Comparison of ENCODE assay signal across 9 mouse cellular contexts in the genomic region with DNA sequence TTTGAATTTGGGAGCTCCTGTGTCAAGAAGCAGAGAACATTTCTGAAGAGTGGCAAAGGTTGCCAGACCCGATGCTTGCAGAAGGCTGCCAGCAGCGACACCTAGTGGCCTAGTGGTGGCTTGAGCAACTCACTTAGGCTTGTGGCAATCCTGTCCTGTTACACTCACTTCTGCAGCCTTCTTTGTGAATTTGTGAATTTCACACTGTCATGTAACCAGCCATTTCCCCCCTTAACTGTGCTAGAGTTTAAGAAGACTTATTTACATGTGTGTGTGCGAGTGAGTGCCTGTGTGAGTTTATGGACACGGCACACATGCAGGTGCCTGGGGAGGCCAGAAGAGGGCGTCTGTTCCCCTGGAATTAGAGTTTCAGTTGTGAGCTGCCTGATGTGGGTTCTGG. TPM values are rescaled to one million over a fixed set of nuclear protein-coding genes. Genes with fewer than 3 reads are reported as not detected.
DNase-seq lines count a peak whose midpoint lies in the region; ATAC-seq and TF ChIP-seq lines count a peak whose summit lies in the region.
"Had no signal": no experiment of that assay in that cellular context is flagged by ENCODE, and none has a peak within 500 bp of the region (broad histone marks: within the 10 kb centered on the region; RNA-seq: fewer than 3 reads in every experiment).

No protein-coding gene starts in this region.

- no peak overlapping the region for H3K4me2 ChIP-seq in heart, embryonic 12.5 days
- H3K4me2 ChIP-seq in stomach, embryonic 16.5 days (ENCODE audit: low read depth, low read length), result no peak overlapping the region
- H3K4me2 ChIP-seq: embryonic facial prominence, embryonic 12.5 days had no signal

- H3K79me2 ChIP-seq in heart, adult 2 months (replicated peaks; ENCODE audit: control insufficient read depth, insufficient read depth, low read length), result no peaks in the 10 kb centered on the region

- peak; percentile 79 to 80 for DNase-seq in heart, adult 2 months
- peak; percentile 92 for DNase-seq in adrenal gland, postnatal 14 days
- DNase-seq in embryo, embryonic 11 days, result peak; percentile 89
- peak; percentile 78 to 88 for DNase-seq in heart, postnatal 36 days
- DNase-seq in left cerebral cortex, postnatal 10 days (ENCODE audit: extremely low spot score in 1 of 2, low spot score in 2 of 2), result peak; percentile 77 to 88
- peak; percentile 75 to 78 for DNase-seq in natural killer cell, adult 2 months (ENCODE audit: low spot score in 2 of 2)

- no peak for ATAC-seq in heart, embryonic 12.5 days (ENCODE audit: insufficient number of reproducible peaks, low FRiP score)
- ATAC-seq in stomach, embryonic 16.5 days (ENCODE audit: insufficient read depth, low FRiP score), result peak; percentile 58; the same call in 1 of the 2 replicates

- H3K9ac ChIP-seq in heart, adult 2 months (ENCODE audit: low read depth, low read length), result no peak overlapping the region
- H3K9ac ChIP-seq in heart, embryonic 12.5 days, result no peak overlapping the region
- no peak overlapping the region for H3K9ac ChIP-seq in stomach, embryonic 16.5 days (ENCODE audit: low read length)
- H3K9ac ChIP-seq: embryonic facial prominence, embryonic 12.5 days had no signal

- no peaks in the 10 kb centered on the region for H3K9me3 ChIP-seq in heart, embryonic 12.5 days (replicated peaks)
- H3K9me3 ChIP-seq in stomach, embryonic 16.5 days (replicated peaks; ENCODE audit: control insufficient read depth, low read length), result no peaks in the 10 kb centered on the region
- H3K9me3 ChIP-seq: embryonic facial prominence, embryonic 12.5 days had no signal

- no peak overlapping the region for H3K27ac ChIP-seq in heart, adult 2 months
- no peak overlapping the region for H3K27ac ChIP-seq in heart, embryonic 12.5 days (ENCODE audit: poor library complexity, severe bottlenecking)
- H3K27ac ChIP-seq in stomach, embryonic 16.5 days (ENCODE audit: low read length), result no peak overlapping the region
- H3K27ac ChIP-seq: embryonic facial prominence, embryonic 12.5 days had no signal

- TF ChIP-seq EP300 in heart, adult 2 months (IDR thresholded peaks at IDR 0.05; ENCODE audit: insufficient read depth, low read depth, low read length), result no peak

- H3K4me3 ChIP-seq in heart, adult 2 months, result no peak overlapping the region
- H3K4me3 ChIP-seq in heart, embryonic 12.5 days, result no peak overlapping the region
- H3K4me3 ChIP-seq in stomach, embryonic 16.5 days (replicated peaks; ENCODE audit: low read length), result no peak overlapping the region
- H3K4me3 ChIP-seq: embryonic facial prominence, embryonic 12.5 days had no signal

- TF ChIP-seq POLR2A in heart, adult 2 months (IDR thresholded peaks at IDR 0.05; ENCODE audit: insufficient read depth, low read depth, low read length), result no peak

- H3K36me3 ChIP-seq in heart, adult 2 months (ENCODE audit: control insufficient read depth, insufficient read depth, low read length), result no peaks in the 10 kb centered on the region
- no peaks in the 10 kb centered on the region for H3K36me3 ChIP-seq in heart, embryonic 12.5 days
- no peaks in the 10 kb centered on the region for H3K36me3 ChIP-seq in stomach, embryonic 16.5 days (ENCODE audit: control insufficient read depth, insufficient read depth, low read length)
- H3K36me3 ChIP-seq: embryonic facial prominence, embryonic 12.5 days had no signal

- intact Hi-C loops in heart, adult 2 months (cut with DNase I), result loop anchor here (5.0 kb wide), 1 partner anchor 269 kb away; no protein-coding TSS in a partner anchor
- intact Hi-C loops in heart, postnatal 36 days (cut with DNase I), result loop anchor here (1.0 kb wide), 2 partner anchors 126 to 146 kb away; no protein-coding TSS in a partner anchor
- intact Hi-C loops in left cerebral cortex, postnatal 10 days (cut with DNase I), result no loop called here

- TF ChIP-seq CTCF in heart, adult 2 months (IDR thresholded peaks at IDR 0.05), result peak; percentile 95

- peaks cover 3% of the 10 kb centered on the region; the same call in 1 of the 2 replicates for H3K4me1 ChIP-seq in heart, adult 2 months (ENCODE audit: control insufficient read depth, insufficient read depth, low read length)
- H3K4me1 ChIP-seq in heart, embryonic 12.5 days (replicated peaks), result peaks cover 2% of the 10 kb centered on the region
- 0 out of 2 replicates have a peak, but pooled peaks cover 2% of the 10 kb centered on the region for H3K4me1 ChIP-seq in stomach, embryonic 16.5 days (ENCODE audit: control insufficient read depth, insufficient read depth, low read length)

- WGBS in heart, adult 2 months, result 39% methylated on average over 5 of the region's 5 CpGs
- 36% methylated on average over 5 of the region's 5 CpGs for WGBS in heart, embryonic 12.5 days
- 38% methylated on average over 5 of the region's 5 CpGs for WGBS in stomach, embryonic 16.5 days

- no peaks in the 10 kb centered on the region for H3K27me3 ChIP-seq in heart, adult 2 months (ENCODE audit: control insufficient read depth, insufficient read depth, low read length)
- H3K27me3 ChIP-seq in heart, embryonic 12.5 days (replicated peaks), result peaks cover 19% of the 10 kb centered on the region
- H3K27me3 ChIP-seq in stomach, embryonic 16.5 days (ENCODE audit: control insufficient read depth, insufficient read depth, low read length), result no peaks in the 10 kb centered on the region

RNA-seq across cellular contexts. Expression of a gene that starts 10.9 kb away (rescaled TPM):
- total RNA-seq in heart, adult 2 months (2021), result under 1 TPM; 0.34 to 0.52 TPM
- polyA plus RNA-seq in heart, adult 2 months (2012; rRNA removed), result 1.1 and 9.6 TPM in 2 replicates
- 0.41 and 1.1 TPM in 2 replicates for polyA plus RNA-seq in heart, embryonic 12.5 days (2016; fragmentation: Nextera tagmentation; extraction: Ambion mirVana)
- 0.53 and 0.96 TPM in 2 replicates for total RNA-seq in adrenal gland, postnatal 14 days (2021)
- under 1 TPM; 0.28 to 0.30 TPM for total RNA-seq in heart, postnatal 36 days (2021)
- 10 to 100 TPM; 33.9 to 37.1 TPM for total RNA-seq in left cerebral cortex, postnatal 10 days (2021)
- 1.5 and 1.9 TPM in 2 replicates for polyA plus RNA-seq in stomach, embryonic 16.5 days (2015; fragmentation: Nextera tagmentation; extraction: Ambion mirVana)

RNA-seq across cellular contexts. Expression of a gene that starts 19.2 kb away (rescaled TPM):
- total RNA-seq in heart, adult 2 months (2021), result 1 to 10 TPM; 2.2 to 2.8 TPM
- polyA plus RNA-seq in heart, adult 2 months (2012; rRNA removed), result 4.0 and 7.4 TPM in 2 replicates
- polyA plus RNA-seq in heart, embryonic 12.5 days (2016; fragmentation: Nextera tagmentation; extraction: Ambion mirVana), result 7.7 and 9.1 TPM in 2 replicates
- 5.3 and 5.6 TPM in 2 replicates for total RNA-seq in adrenal gland, postnatal 14 days (2021)
- total RNA-seq in heart, postnatal 36 days (2021), result 1 to 10 TPM; 3.3 to 3.9 TPM
- total RNA-seq in left cerebral cortex, postnatal 10 days (2021), result 10 to 100 TPM in 1 of 2 experiments, 1 to 10 TPM in 1; 8.9 to 10.6 TPM
- 9.4 and 10.5 TPM in 2 replicates for polyA plus RNA-seq in stomach, embryonic 16.5 days (2015; fragmentation: Nextera tagmentation; extraction: Ambion mirVana)

RNA-seq across cellular contexts. Expression of a gene that starts 27.9 kb away (rescaled TPM):
- 10 to 100 TPM in 1 of 2 experiments, 1 to 10 TPM in 1; 9.1 to 13.7 TPM for total RNA-seq in heart, adult 2 months (2021)
- polyA plus RNA-seq in heart, adult 2 months (2012; rRNA removed), result 18.9 and 21.0 TPM in 2 replicates
- polyA plus RNA-seq in heart, embryonic 12.5 days (2016; fragmentation: Nextera tagmentation; extraction: Ambion mirVana), result 17.6 and 19.6 TPM in 2 replicates
- total RNA-seq in adrenal gland, postnatal 14 days (2021), result 27.0 and 28.1 TPM in 2 replicates
- 10 to 100 TPM; 19.7 to 20.0 TPM for total RNA-seq in heart, postnatal 36 days (2021)
- 1 to 10 TPM; 7.1 to 8.6 TPM for total RNA-seq in left cerebral cortex, postnatal 10 days (2021)
- polyA plus RNA-seq in stomach, embryonic 16.5 days (2015; fragmentation: Nextera tagmentation; extraction: Ambion mirVana), result 12.1 and 13.9 TPM in 2 replicates

RNA-seq across cellular contexts. Expression of a gene that starts 36.0 kb away (rescaled TPM):
- total RNA-seq in heart, adult 2 months (2021), result 10 to 100 TPM; 30.7 to 34.5 TPM
- polyA plus RNA-seq in heart, adult 2 months (2012; rRNA removed), result 38.9 and 48.1 TPM in 2 replicates
- 125 and 126 TPM in 2 replicates for polyA plus RNA-seq in heart, embryonic 12.5 days (2016; fragmentation: Nextera tagmentation; extraction: Ambion mirVana)
- total RNA-seq in adrenal gland, postnatal 14 days (2021), result 55.7 and 62.4 TPM in 2 replicates
- total RNA-seq in heart, postnatal 36 days (2021), result 10 to 100 TPM; 32.7 to 38.0 TPM
- total RNA-seq in left cerebral cortex, postnatal 10 days (2021), result 10 to 100 TPM; 53.7 to 54.1 TPM
- polyA plus RNA-seq in stomach, embryonic 16.5 days (2015; fragmentation: Nextera tagmentation; extraction: Ambion mirVana), result 119 and 132 TPM in 2 replicates

RNA-seq across cellular contexts. Expression of a gene that starts 37.9 kb away (rescaled TPM):
- 1 to 10 TPM; 2.0 to 3.4 TPM for total RNA-seq in heart, adult 2 months (2021)
- 5.0 and 5.5 TPM in 2 replicates for polyA plus RNA-seq in heart, adult 2 months (2012; rRNA removed)
- 9.0 and 9.5 TPM in 2 replicates for polyA plus RNA-seq in heart, embryonic 12.5 days (2016; fragmentation: Nextera tagmentation; extraction: Ambion mirVana)
- 3.6 and 5.4 TPM in 2 replicates for total RNA-seq in adrenal gland, postnatal 14 days (2021)
- 1 to 10 TPM; 2.1 to 3.3 TPM for total RNA-seq in heart, postnatal 36 days (2021)
- total RNA-seq in left cerebral cortex, postnatal 10 days (2021), result 1 to 10 TPM; 6.0 to 8.7 TPM
- polyA plus RNA-seq in stomach, embryonic 16.5 days (2015; fragmentation: Nextera tagmentation; extraction: Ambion mirVana), result 9.6 and 10.2 TPM in 2 replicates

Comparison
In these comparisons a context has a peak if more than half of its experiments do, and no peak if none do; other contexts are left out.
1. RNA of a gene that starts 10.9 kb away (total RNA-seq): 33.9 to 37.1 TPM in left cerebral cortex, postnatal 10 days; 0.53 to 0.96 TPM in adrenal gland, postnatal 14 days, 0.34 to 0.52 TPM in heart, adult 2 months and 0.28 to 0.30 TPM in heart, postnatal 36 days; every median in the first group is over 10 times any median in the second.
2. Peak in every context shown above with its lines, with median percentiles within 50 percentile points of each other: DNase-seq.